Mouse (Mus musculus) c-Kit-positive CD71-negative TER-119-negative erythroid progenitor cells, embryonic 14.5 days (primary cell): Measurements from ENCODE around the gene Ern1.

Source experiments
- DNase-seq: peaks from one replicate; pipeline ENCODE4 v3.0.0-alpha.2; 2013; ENCODE audit warnings: low read depth

Ern1 gene

DNA sequence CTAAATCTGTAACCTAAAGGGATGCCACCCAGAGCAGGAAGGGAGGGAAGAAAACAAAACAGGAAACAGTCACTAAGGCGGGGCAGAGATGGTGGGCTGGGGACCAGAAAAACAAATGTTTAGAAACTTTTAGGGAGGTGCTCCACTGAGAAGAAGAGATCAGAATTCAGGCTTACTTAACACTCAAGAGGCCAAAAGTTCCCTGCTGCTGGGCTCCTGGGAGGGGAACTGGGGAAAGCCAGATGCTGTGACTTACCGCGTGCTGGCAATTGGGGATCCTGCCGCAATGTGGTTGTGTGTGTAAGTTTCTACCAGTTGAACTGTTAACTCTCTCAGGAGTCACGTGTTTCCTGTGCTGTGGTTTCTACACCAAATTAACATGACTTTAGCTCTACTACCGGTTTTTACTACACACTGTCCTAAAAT, 99.8 kb downstream of the Ern1 start, which contains the start of gene Icam2:
Icam2 (minus strand) TSS at position 285 of the 426 bp plus-strand sequence.
- peak; percentile 56 for DNase-seq

- no peak for DNase-seq
Observed at GRCm38 (mm10) chr11:106387020-106387419, 100.6 kb downstream of the Ern1 start.

- no peak for DNase-seq
Observed at GRCm38 (mm10) chr11:106386409-106386808, 101.2 kb downstream of the Ern1 start.

DNA sequence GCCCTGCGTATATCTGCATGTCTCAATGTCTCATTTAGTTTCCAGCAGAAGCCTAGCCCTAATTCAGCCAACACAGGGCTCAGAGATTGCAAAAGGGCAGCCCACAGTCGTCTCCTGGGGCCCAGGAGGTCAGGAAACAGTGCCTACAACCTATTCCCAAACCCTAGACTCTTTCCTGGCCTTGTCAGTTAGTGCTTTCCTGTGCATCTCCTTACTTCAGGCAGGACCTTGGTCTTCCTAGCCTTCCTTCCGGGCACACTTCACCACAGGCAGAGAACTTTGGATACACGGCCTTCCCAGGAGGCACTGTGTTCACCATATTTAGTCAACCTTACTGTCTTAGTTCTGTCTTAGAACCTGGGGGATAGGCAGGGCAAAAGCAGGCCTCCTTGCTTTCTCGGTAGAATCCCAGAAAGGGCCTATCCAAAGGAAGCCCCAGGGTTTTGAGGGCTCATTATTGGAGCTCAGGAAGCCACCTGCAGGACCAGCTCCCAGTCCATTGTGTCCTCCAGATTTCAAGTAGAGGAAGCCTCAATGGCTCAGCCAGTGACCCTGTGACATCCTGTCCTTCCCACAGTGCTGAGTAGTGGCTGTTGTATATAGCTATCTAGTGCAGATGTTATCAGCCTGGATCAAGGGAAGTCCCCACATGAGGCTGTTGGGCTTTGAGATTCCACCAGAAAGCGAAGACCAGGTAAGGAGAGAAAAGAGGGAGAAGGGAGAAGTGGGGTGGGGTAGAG, 104.4 kb downstream of the Ern1 start:
- DNase-seq = no peak

- DNase-seq = no peak
Observed at GRCm38 (mm10) chr11:106382424-106382823, 105.2 kb downstream of the Ern1 start.

DNA sequence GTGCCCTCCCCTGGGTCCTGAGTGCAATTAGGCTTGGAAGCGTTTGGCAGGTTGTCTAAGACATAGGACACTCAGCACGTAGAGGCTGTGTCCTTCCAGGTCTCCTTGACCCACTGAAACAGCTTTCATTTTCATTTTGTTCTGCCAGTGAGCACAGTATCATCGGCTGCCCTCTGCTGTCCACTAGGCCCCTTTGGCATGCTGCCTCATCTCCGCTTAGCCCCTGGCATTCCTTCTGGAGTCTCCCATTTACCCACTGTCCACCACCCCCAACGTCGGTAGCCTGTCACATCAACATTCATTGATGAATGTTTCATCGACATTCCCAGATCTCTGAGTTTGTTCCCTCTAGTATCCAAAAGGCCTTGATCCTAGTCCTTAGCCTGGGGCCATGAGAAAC, 105.8 kb downstream of the Ern1 start:
- DNase-seq = no peak

GRCm38 (mm10) chr11:106381011-106381410, 106.6 kb downstream of the Ern1 start:
- DNase-seq = no peak

DNA sequence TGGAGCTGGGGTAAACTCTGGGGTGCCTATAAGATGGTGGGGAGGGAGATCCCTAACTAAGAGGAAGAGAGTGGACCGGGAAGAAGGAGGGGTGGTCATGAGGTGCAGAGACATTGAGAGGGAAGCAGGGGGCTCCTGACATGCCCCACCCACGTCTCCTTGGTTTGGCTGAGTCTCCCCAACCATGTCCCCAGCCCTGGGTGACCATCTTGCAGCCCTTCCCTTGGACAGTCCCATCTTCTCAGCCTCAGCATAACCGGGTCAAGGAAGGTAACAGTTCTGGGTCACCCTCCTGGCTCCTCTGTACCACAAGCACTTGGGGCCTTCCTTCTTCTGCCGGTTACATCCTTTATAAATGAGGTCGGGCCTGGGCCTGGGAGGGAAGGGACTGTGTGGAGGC, 112.7 kb downstream of the Ern1 start:
- DNase-seq = no peak

DNA sequence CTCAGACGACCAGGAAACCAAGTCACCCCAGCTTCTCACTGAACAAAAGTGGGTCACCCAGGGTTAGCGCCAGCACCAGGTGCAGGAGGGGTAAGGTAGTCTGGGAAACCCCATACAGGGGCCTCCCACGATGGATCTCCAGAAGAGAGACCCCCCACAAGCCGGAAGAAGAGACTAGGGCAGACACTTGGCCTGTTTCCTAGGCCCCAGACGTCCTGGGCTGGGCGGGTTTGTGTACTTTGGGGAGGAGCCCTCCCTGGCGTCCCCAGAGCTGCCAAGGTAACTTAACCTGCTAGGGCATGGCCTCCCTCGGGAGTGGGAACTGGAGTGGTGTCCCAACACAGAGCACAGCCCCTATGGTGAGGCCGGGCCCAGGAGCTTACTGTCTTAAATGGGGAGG, 113.1 kb downstream of the Ern1 start:
- DNase-seq = no peak

DNA sequence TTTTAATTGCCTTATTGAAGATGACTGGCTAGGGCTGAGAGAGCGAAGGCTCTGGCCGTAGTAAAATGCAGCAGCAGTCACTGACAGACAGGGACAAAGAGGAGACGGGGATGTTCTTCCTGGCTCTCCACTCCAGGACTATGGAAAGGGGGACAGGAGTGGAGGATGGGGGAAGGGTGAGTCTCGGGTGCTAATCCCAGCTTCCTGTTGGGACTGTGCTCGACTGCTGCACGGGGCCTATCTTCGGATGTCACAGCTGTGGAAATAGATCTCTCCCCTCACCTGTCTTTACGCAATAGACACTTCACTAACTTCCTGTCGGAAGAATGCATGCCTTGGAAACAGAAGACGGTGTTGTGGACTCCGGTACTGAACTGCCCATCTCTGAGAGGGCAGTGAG, 113.7 kb downstream of the Ern1 start:
- DNase-seq = no peak

GRCm38 (mm10) chr11:106366316-106366715, 121.3 kb downstream of the Ern1 start:
- peak; percentile 82 for DNase-seq

DNA sequence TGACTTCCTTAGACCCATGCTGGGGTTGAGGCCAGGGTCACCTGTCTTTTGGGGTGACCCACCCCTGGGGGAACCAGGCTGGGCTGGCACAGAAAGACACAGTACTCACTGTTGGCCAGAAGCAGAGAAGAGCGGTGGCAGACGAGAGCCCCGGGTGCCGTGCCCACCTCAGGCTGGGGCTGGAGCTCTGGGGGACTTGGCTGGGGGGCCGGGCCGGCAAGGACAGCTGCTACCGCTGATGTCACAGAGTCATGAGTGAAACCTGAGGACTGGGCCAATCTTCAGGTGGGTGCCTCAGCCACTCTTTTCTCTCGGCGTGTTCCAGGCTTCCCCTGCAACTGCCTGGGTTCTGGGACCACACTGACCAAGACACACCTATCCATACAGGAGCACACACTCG, 122.3 kb downstream of the Ern1 start, which contains the start of gene Prr29:
Prr29 (plus strand) TSS at position 107 of the 400 bp plus-strand sequence.
- no peak for DNase-seq

GRCm38 (mm10) chr11:106364712-106365111, 122.9 kb downstream of the Ern1 start:
- no peak for DNase-seq

DNA sequence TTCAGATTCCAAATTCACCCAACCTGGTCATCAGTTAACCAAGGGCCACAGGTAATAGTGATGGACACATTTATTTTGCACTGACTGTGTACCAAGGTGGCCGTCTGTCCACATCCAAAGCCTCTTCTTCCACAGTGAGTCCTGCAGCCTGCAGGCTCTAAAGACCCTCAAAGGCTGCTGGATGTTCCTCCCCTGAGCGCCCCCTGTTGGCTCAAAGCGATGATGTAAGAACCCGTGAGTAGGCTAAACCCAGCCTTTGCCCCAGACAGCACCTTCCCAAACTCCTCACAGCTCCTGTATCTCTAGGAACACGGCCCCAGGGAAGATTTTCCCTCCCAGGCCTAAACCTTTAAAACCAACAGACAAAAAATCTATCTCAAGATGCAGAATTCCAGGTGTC, 128.3 kb downstream of the Ern1 start:
- DNase-seq = peak; percentile 56

DNA sequence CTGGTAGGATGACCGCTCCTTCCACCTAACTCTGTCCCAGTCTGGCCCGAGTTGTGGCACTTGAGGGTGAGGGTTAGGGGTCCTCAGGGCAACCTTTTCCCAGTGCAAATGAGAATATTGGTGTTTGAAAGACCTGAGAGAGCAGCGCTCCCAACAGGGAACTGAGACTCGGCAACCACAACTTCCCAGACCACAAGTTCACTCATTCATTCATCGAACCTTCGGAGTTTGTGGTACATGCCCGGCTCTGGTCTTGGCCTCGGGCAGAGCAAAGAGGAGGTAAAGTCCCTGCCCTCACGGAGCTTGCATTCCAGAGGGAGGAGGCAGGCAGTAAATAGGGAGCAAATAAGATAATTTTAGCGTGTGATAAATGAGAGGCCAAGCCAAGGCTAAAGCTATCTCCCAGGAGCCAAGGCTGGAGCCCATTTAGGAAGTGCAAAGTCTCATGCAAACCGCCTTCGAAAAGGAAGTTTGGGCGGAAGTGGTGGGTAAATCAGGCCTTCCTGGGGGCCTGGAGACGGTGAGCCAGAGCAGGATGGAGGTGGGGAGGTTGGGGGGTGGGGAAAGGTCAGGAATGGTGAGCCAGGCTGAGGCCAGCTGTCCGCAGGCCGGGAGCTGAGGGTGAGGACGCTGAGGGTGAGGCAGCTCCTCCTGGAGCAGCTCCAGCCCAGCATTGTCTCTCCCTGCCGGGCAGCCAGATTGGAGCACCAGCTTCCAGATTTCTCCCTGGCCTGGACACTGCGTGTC, 132.1 kb downstream of the Ern1 start:
- DNase-seq = no peak

DNA sequence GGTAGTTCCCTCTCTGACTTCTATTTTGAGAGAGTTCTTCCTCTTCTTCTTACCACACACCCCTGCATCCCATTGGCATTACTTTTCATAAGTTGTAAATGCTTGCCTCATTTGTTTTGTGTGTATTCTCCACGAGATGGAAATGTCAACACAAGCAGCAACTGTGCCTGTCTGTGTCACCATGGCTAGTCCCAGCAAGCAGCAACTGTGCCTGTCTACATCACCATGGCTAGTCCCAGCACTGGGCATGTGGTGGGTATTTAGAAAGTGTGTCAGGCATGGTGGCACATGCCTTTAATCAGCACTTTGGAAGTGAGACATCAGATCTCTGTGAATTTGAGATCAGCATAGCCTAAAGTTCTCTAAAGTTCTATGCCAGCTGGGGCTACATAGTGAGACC, 133.5 kb downstream of the Ern1 start:
- DNase-seq = no peak

- no peak for DNase-seq
Observed at GRCm38 (mm10) chr11:106353188-106353587, 134.5 kb downstream of the Ern1 start, which contains the start of gene Scn4a. Gene Scn4a, minus strand, starts transcription at chr11:106353288.

GRCm38 (mm10) chr11:106351941-106352340, 135.7 kb downstream of the Ern1 start:
- no peak for DNase-seq

- no peak for DNase-seq
Observed at GRCm38 (mm10) chr11:106351253-106351652, 136.4 kb downstream of the Ern1 start.

GRCm38 (mm10) chr11:106350853-106351252, 136.8 kb downstream of the Ern1 start:
- DNase-seq = no peak

DNA sequence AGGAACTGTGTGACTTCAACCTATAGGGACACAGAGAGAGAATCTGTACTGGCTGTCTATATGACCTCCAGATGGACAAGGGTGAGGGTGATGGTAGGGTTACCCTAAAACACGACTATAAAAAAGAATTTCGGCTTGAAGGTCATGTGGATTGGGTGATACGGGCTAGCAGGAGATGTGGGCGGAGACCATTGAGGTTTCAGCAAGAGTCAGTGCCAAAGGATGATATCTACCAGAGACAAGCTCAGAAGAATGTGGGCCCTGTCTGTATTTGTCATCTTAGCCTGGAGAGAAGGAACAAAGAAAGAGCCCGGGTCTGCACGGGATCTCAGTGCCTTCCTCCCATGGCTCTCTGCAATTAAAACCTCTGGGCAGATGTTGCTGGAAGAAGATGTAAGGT, 137.9 kb downstream of the Ern1 start:
- no peak for DNase-seq

DNA sequence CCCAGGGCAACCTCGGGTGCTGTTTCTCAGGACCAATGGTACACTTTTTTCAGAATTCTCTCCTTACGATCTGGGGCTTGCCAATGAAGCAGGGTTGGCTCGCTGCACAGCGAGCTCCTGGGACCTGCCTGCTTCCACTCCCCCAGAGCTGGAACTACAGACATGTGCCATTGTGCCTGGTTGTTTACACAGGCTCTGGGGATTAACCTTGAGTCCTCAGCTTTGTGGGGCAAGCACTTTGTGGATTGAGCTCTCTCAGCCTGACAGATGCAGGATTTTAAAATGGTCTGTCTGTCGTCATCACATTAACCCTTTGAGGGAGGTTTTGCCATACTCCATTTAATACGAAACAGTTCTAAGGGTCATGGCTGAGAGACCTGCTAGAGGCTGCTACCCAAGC, 142.7 kb downstream of the Ern1 start:
- DNase-seq = no peak
